Mouse (Mus musculus) neural tube, embryonic 14.5 days (tissue): Measurements from ENCODE around the gene Eid1. TPM values are rescaled to one million over a fixed set of nuclear protein-coding genes. Genes with fewer than 3 reads are reported as not detected.

Experiments used
- ATAC-seq: fragments of 200-750 bp; cut with Nextera tagmentation; 2 replicates; pipeline ENCODE4 v1.8.0; 2017; ENCODE audit warnings: low read depth, mild to moderate bottlenecking, moderate TSS enrichment, moderate library complexity
- H3K27ac ChIP-seq: fragments of 300-500 bp; sonication (generic); 2 replicates; pipeline ENCODE4 v1.5.1; 2014; ENCODE audit warnings: low read depth, mild to moderate bottlenecking, control low read depth, low read length, moderate library complexity, mixed read lengths
- H3K27me3 ChIP-seq: fragments of 300-500 bp; sonication (generic); 2 replicates; pipeline ENCODE4 v1.6.1; 2014; ENCODE audit warnings: low read length; ENCODE audit not compliant: control insufficient read depth, insufficient read depth
- H3K36me3 ChIP-seq: fragments of 300-500 bp; sonication (generic); 2 replicates; pipeline ENCODE4 v1.6.1; 2014; ENCODE audit warnings: low read length, mixed read lengths; ENCODE audit not compliant: control insufficient read depth, insufficient read depth
- H3K4me1 ChIP-seq: fragments of 300-500 bp; sonication (generic); 2 replicates; pipeline ENCODE4 v1.6.1; 2014; ENCODE audit warnings: low read length; ENCODE audit not compliant: control insufficient read depth, insufficient read depth
- H3K4me2 ChIP-seq: fragments of 300-500 bp; sonication (generic); 2 replicates; pipeline ENCODE4 v1.6.1; 2014; ENCODE audit warnings: mild to moderate bottlenecking, low read depth, low read length, control low read depth
- H3K4me3 ChIP-seq: fragments of 300-500 bp; sonication (generic); 2 replicates; pipeline ENCODE4 v1.5.1; 2014; ENCODE audit warnings: low read depth, low read length, control low read depth, mixed read lengths
- H3K9ac ChIP-seq: fragments of 300-500 bp; sonication (generic); replicated peaks from 2 replicates; pipeline ENCODE4 v1.6.1; 2014; ENCODE audit warnings: low read depth, mild to moderate bottlenecking, control low read depth, low read length, mixed read lengths
- H3K9me3 ChIP-seq: fragments of 300-500 bp; sonication (generic); 2 replicates; pipeline ENCODE4 v1.6.1; 2016; ENCODE audit warnings: low read length; ENCODE audit not compliant: control insufficient read depth
- WGBS: fragments of 180-500 bp; shearing (Covaris S2); extraction: QIAGEN DNeasy Blood & Tissue Kit; methylation state at CpG from one replicate; pipeline ENCODE4 v1.1.7; 2014; 5-methylcytosine and 5-hydroxymethylcytosine counted together
- polyA plus RNA-seq: library from polyadenylated mRNA; unstranded; fragments of >200 nt; fragmentation: Nextera tagmentation; extraction: Ambion mirVana; gene quantifications from 2 replicates; pipeline ENCODE4 v1.2.1, GENCODE M21; 2014

The Eid1 gene
- polyA plus RNA-seq, 1 experiment from 2014 or later, result 524 TPM

- 46% methylated on average over 5 of the region's 5 CpGs for WGBS
Observed at GRCm38 (mm10) chr2:125706510-125706921, 33.6 kb downstream of the Eid1 start.

GRCm38 (mm10) chr2:125716599-125716998 lies 43.7 kb downstream of the Eid1 start:
- Histone ChIP-seq H3K9me3 (no peaks in the 10 kb centered on the region), H3K27me3 (no peaks in the 10 kb centered on the region), H3K4me2 (no peak overlapping the region), H3K4me3 (no peak overlapping the region), H3K36me3 (no peaks in the 10 kb centered on the region), H3K4me1 (no peaks in the 10 kb centered on the region), H3K9ac (no peak overlapping the region), H3K27ac (no peak overlapping the region)
- 92% methylated on average over 8 of the region's 8 CpGs for WGBS
- ATAC-seq, result no peak

More at GRCm38 (mm10) chr2:125706510-125706921, 33.6 kb downstream of the Eid1 start:
- ATAC-seq, result no peak
- H3K9ac ChIP-seq, result no peak overlapping the region
- no peak overlapping the region for H3K4me3 ChIP-seq
- H3K4me2 ChIP-seq, result no peak overlapping the region
- no peak overlapping the region for H3K27ac ChIP-seq
- no peaks in the 10 kb centered on the region for H3K9me3 ChIP-seq
- H3K36me3 ChIP-seq, result no peaks in the 10 kb centered on the region
- no peaks in the 10 kb centered on the region for H3K27me3 ChIP-seq
- no peaks in the 10 kb centered on the region; the same call in 1 of the 2 replicates for H3K4me1 ChIP-seq

- peak; percentile 62; the same call in 1 of the 2 replicates for ATAC-seq
- peak overlapping the region; percentile 50 for H3K4me3 ChIP-seq
- H3K27ac ChIP-seq, result peak overlapping the region; percentile 48; the same call in 1 of the 2 replicates
Observed at GRCm38 (mm10) chr2:125723086-125723407, 50.2 kb downstream of the Eid1 start.

GRCm38 (mm10) chr2:125723408-125724085 lies 50.7 kb downstream of the Eid1 start:
- no peaks in the 10 kb centered on the region for H3K9me3 ChIP-seq
- H3K36me3 ChIP-seq, result no peaks in the 10 kb centered on the region
- 1% methylated on average over 33 of the region's 34 CpGs for WGBS
- peak overlapping the region; percentile 99 for H3K4me2 ChIP-seq
- H3K4me3 ChIP-seq, result peak overlapping the region; percentile 50
- peaks cover 7% of the 10 kb centered on the region; the same call in 1 of the 2 replicates for H3K4me1 ChIP-seq
- peak; percentile 86 for ATAC-seq
- peak overlapping the region; percentile 62 for H3K9ac ChIP-seq
- H3K27me3 ChIP-seq, result peaks cover 3% of the 10 kb centered on the region; the same call in 1 of the 2 replicates
- H3K27ac ChIP-seq, result peak overlapping the region; percentile 48; the same call in 1 of the 2 replicates

More at GRCm38 (mm10) chr2:125723086-125723407, 50.2 kb downstream of the Eid1 start:
- WGBS, result under 1% methylated on average over 18 of the region's 18 CpGs
- Histone ChIP-seq H3K36me3 (no peaks in the 10 kb centered on the region), H3K27me3 (peaks cover 3% of the 10 kb centered on the region; the same call in 1 of the 2 replicates), H3K4me2 (peak overlapping the region; percentile 99), H3K9me3 (no peaks in the 10 kb centered on the region), H3K9ac (peak overlapping the region; percentile 62), H3K4me1 (peaks cover 7% of the 10 kb centered on the region; the same call in 1 of the 2 replicates)

GRCm38 (mm10) chr2:125724086-125724430 lies 51.2 kb downstream of the Eid1 start, which contains the start of gene Shc4:
TSS of gene Shc4 (minus strand) at chr2:125724148.
- peak; percentile 89 for ATAC-seq
- Histone ChIP-seq H3K9me3 (no peaks in the 10 kb centered on the region), H3K27me3 (peaks cover 3% of the 10 kb centered on the region; the same call in 1 of the 2 replicates), H3K4me2 (peak within 1 kb of the TSS; percentile 99), H3K36me3 (no peaks in the 10 kb centered on the region), H3K4me1 (peaks cover 7% of the 10 kb centered on the region; the same call in 1 of the 2 replicates), H3K4me3 (peak within 1 kb of the TSS; percentile 50), H3K27ac (peak within 1 kb of the TSS; percentile 62), H3K9ac (peak within 1 kb of the TSS; percentile 62)
- 1% methylated on average over 15 of the region's 15 CpGs for WGBS

Other genes starting within 250 kb of the Eid1 start
- gene Gm9913, start 168.0 kb upstream of the Eid1 start, polyA plus RNA-seq, result 0.11 and 0.17 TPM in 2 replicates
- 1.8 and 6.0 TPM in 2 replicates for gene Fbn1, start 165.1 kb upstream of the Eid1 start, polyA plus RNA-seq
- gene Cep152, start 48.0 kb upstream of the Eid1 start, polyA plus RNA-seq, result 3.0 and 3.1 TPM in 2 replicates
- gene Shc4, start 51.1 kb downstream of the Eid1 start, polyA plus RNA-seq, result 3.1 and 4.6 TPM in 2 replicates
- 42.1 and 45.3 TPM in 2 replicates for gene Secisbp2l, start 109.8 kb downstream of the Eid1 start, polyA plus RNA-seq
- gene Galk2, start 186.0 kb downstream of the Eid1 start, polyA plus RNA-seq, result 30.7 and 33.4 TPM in 2 replicates
- gene Cops2, start 186.0 kb downstream of the Eid1 start, polyA plus RNA-seq, result 71.4 and 79.2 TPM in 2 replicates